Mouse (Mus musculus): ENCODE results near the gene Ifrd1.

- TF ChIP-seq HCFC1 (IDR thresholded peaks at IDR 0.05; ENCODE audit: borderline replicate concordance, insufficient read depth, low read length) (no peak), MAFK (IDR thresholded peaks at IDR 0.05; ENCODE audit: insufficient read depth, low read depth, low read length) (no peak), CHD2 (IDR thresholded peaks at IDR 0.05; ENCODE audit: low read depth, low read length) (no peak), ZNF384 (IDR thresholded peaks at IDR 0.05; ENCODE audit: low read depth, low read length) (no peak), ZC3H11A (IDR thresholded peaks at IDR 0.05; ENCODE audit: borderline replicate concordance, low read depth, low read length) (no peak)
Measured at GRCm38 (mm10) chr12:40152353-40153069, 95.8 kb downstream of the Ifrd1 start.

All from ES-E14 (cell line).